Mouse (Mus musculus) midbrain, embryonic 16.5 days (tissue): ENCODE measurements around the gene Nop16. TPM values are rescaled to one million over a fixed set of nuclear protein-coding genes. Genes with fewer than 3 reads are reported as not detected.

Source experiments
- ATAC-seq: fragments of 200-750 bp; cut with Nextera tagmentation; 2 replicates; pipeline ENCODE4 v1.8.0; 2017; ENCODE audit warnings: moderate TSS enrichment
- H3K27ac ChIP-seq: fragments of 300-500 bp; sonication (generic); 2 replicates; pipeline ENCODE4 v1.5.1; 2014; ENCODE audit warnings: mild to moderate bottlenecking, low read length, mixed read lengths
- H3K27me3 ChIP-seq: fragments of 300-500 bp; sonication (generic); 2 replicates; pipeline ENCODE4 v1.6.1; 2014; ENCODE audit warnings: low read depth, low read length, mixed read lengths; ENCODE audit not compliant: control insufficient read depth, insufficient read depth
- H3K36me3 ChIP-seq: fragments of 300-500 bp; sonication (generic); 2 replicates; pipeline ENCODE4 v1.6.1; 2014; ENCODE audit warnings: mild to moderate bottlenecking, low read length, moderate library complexity, mixed read lengths; ENCODE audit not compliant: control insufficient read depth, insufficient read depth
- H3K4me1 ChIP-seq: fragments of 300-500 bp; sonication (generic); 2 replicates; pipeline ENCODE4 v1.6.1; 2014; ENCODE audit warnings: mild to moderate bottlenecking, low read length, mixed read lengths; ENCODE audit not compliant: control insufficient read depth, insufficient read depth
- H3K4me2 ChIP-seq: fragments of 300-500 bp; sonication (generic); 2 replicates; pipeline ENCODE4 v1.6.1; 2014; ENCODE audit warnings: mild to moderate bottlenecking, low read length, mixed read lengths
- H3K4me3 ChIP-seq: fragments of 300-500 bp; sonication (generic); 2 replicates; pipeline ENCODE4 v1.5.1; 2014; ENCODE audit warnings: low read depth, mild to moderate bottlenecking, low read length, moderate library complexity, mixed read lengths
- H3K9ac ChIP-seq: fragments of 300-500 bp; sonication (generic); 2 replicates; pipeline ENCODE4 v1.6.1; 2014; ENCODE audit warnings: low read depth, low read length, mixed read lengths
- H3K9me3 ChIP-seq: fragments of 300-500 bp; sonication (generic); replicated peaks from 2 replicates; pipeline ENCODE4 v1.6.1; 2014; ENCODE audit warnings: mild to moderate bottlenecking, low read length, mixed read lengths; ENCODE audit not compliant: control insufficient read depth, poor library complexity, severe bottlenecking
- WGBS: fragments of 180-500 bp; shearing (Covaris S2); extraction: QIAGEN DNeasy Blood & Tissue Kit; methylation state at CpG from one replicate; pipeline ENCODE4 v1.1.7; 2014; 5-methylcytosine and 5-hydroxymethylcytosine counted together
- microRNA-seq: library from miRNA; unstranded; fragments of <30 nt; microRNA quantifications from one replicate; pipeline ENCODE4, GENCODE M21; 2017
- polyA plus RNA-seq: library from polyadenylated mRNA; unstranded; fragments of >200 nt; fragmentation: Nextera tagmentation; extraction: Ambion mirVana; gene quantifications from 2 replicates; pipeline ENCODE4 v1.2.1, GENCODE M21; 2015

The Nop16 gene
- polyA plus RNA-seq, 1 experiment from 2014 or later: 61.7 TPM

DNA sequence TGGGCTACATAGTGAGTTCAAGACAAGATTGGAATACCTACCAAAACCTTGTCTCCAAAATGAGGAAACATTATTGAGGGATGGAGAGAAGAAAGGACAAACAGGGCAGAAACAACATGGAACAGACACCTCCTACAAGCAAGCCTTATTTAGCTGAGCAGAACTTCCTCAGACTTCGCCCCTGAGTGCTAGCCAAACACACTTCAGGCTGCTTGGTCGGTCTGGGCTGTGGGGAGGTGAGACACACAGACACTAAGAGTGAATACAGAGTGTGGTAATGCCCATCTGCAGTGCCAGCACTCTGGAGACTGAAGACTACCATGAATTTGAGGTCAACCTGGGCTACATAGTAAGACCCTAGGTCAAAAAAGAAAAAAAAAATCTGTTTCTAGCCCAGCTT is 30.2 kb downstream of the Nop16 start:
- Histone ChIP-seq H3K4me2 (no peak overlapping the region), H3K9ac (no peak overlapping the region), H3K9me3 (no peaks in the 10 kb centered on the region), H3K4me1 (peaks cover 8% of the 10 kb centered on the region), H3K4me3 (no peak overlapping the region), H3K27me3 (no peaks in the 10 kb centered on the region), H3K27ac (no peak overlapping the region), H3K36me3 (peaks cover 36% of the 10 kb centered on the region)
- 98% methylated on average over 2 of the region's 2 CpGs for WGBS
- no peak for ATAC-seq

DNA sequence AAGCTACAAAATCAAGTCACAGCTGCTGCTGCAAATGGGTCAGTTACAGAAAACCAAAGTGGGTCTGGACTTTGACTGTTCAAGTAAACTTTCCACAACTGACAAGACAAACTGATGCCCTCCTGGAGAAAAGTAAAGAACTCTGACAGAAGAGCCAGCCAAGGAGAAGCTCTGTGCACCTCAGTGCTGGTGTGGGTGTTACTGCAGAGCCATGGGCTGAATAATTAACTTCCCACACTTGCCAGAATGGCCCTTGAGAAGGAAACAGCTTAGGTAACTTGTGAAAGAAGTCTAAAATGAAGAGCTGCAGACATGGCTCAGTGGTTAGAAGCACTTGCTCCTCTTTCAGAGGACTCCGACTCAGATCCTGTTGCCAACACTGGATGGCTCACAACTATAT is 32.2 kb downstream of the Nop16 start:
- no peak overlapping the region for H3K27ac ChIP-seq
- 92% methylated on average over 1 of the region's 1 CpGs for WGBS
- peaks cover 45% of the 10 kb centered on the region for H3K36me3 ChIP-seq
- no peaks in the 10 kb centered on the region for H3K4me1 ChIP-seq
- no peak overlapping the region for H3K9ac ChIP-seq
- H3K4me2 ChIP-seq: no peak overlapping the region
- H3K4me3 ChIP-seq: no peak overlapping the region
- H3K27me3 ChIP-seq: no peaks in the 10 kb centered on the region
- no peak for ATAC-seq
- no peaks in the 10 kb centered on the region for H3K9me3 ChIP-seq

DNA sequence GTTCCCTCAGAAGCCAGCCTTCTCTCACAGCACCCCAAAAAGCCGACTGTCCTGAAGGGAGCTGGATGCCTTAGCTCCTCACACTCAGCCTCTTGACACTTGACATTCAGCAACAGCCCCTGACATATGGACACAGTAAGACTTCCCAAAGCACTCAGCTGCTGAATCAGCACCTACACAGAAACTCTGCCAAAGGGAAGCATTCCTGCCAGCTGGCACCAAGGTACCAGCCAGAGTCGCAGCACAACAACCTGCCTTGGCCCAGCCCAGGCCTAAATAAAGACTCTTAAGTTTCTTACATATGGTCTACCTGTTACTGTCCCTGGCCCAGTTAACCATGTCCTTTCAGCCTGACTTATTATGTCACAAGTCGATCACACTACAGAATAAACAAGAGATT is 33.1 kb downstream of the Nop16 start:
- Histone ChIP-seq H3K36me3 (peaks cover 52% of the 10 kb centered on the region), H3K4me3 (no peak overlapping the region), H3K9ac (no peak overlapping the region), H3K4me2 (no peak overlapping the region), H3K27ac (no peak overlapping the region), H3K9me3 (no peaks in the 10 kb centered on the region), H3K4me1 (no peaks in the 10 kb centered on the region), H3K27me3 (no peaks in the 10 kb centered on the region)
- no peak for ATAC-seq
- WGBS: 87% methylated on average over 3 of the region's 3 CpGs

DNA sequence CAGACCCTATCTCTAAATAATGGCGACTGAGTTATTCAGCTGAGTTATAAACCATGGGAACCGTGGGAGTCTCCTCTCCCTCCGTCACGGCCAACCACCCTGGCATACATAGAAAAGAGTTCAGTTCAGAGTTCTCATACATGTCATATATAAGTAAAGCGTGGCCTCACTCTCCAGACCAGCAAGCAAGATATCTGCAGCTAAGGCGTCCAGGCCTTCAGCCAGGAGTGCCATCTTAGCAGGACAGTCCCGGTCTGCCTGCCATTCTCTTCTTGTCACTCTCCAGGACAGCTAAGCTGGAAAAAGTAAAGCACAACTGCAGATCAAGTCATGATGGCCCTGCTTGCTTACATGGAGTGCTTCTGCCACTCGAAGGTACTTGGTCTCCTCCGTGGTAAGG is 33.7 kb downstream of the Nop16 start:
- Histone ChIP-seq H3K4me2 (no peak overlapping the region), H3K27me3 (no peaks in the 10 kb centered on the region), H3K4me1 (no peaks in the 10 kb centered on the region), H3K27ac (no peak overlapping the region), H3K9ac (no peak overlapping the region), H3K4me3 (no peak overlapping the region), H3K36me3 (peaks cover 53% of the 10 kb centered on the region), H3K9me3 (no peaks in the 10 kb centered on the region)
- ATAC-seq: no peak
- WGBS: 92% methylated on average over 9 of the region's 9 CpGs

DNA sequence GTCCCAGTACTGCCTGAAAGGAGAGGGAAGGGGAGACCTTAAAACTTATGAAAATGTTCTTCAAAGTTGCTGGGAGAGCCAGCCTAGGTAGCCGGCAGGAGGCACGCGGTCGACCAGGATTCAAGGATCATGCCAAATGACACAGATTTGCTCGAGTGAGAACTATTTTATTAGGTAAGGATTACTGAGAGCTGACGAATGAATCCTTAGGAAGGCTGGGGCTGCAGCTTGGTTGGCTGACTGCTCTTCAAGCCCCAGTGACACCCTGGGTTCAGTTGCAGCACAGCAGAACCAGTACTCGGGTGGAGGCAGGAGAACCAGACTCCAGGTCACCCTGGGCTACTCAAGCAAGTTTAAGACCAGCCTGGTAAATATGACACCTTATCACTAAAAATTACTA is 41.9 kb downstream of the Nop16 start:
- Histone ChIP-seq H3K36me3 (peaks cover 46% of the 10 kb centered on the region), H3K9me3 (no peaks in the 10 kb centered on the region), H3K4me1 (no peaks in the 10 kb centered on the region), H3K4me2 (no peak overlapping the region), H3K4me3 (no peak overlapping the region), H3K9ac (no peak overlapping the region), H3K27me3 (no peaks in the 10 kb centered on the region), H3K27ac (no peak overlapping the region)
- 83% methylated on average over 7 of the region's 7 CpGs for WGBS
- ATAC-seq: no peak

Small RNA genes within 50 kb of the gene (microRNA-seq; reads per million reads assigned to microRNA genes)
- not detected for gene Gm24195

Other genes starting within 250 kb of the Nop16 start
- gene Cplx2, start 218.7 kb downstream of the Nop16 start, polyA plus RNA-seq: 25.8 and 30.8 TPM in 2 replicates
- gene Thoc3, start 121.2 kb downstream of the Nop16 start, polyA plus RNA-seq: 107 and 110 TPM in 2 replicates
- gene Simc1, start 86.3 kb downstream of the Nop16 start, polyA plus RNA-seq: 22.3 and 25.6 TPM in 2 replicates
- gene 4833439L19Rik, start 24.7 kb downstream of the Nop16 start, polyA plus RNA-seq: 271 and 272 TPM in 2 replicates
- 114 TPM in 2 replicates for gene Arl10, start 15.1 kb downstream of the Nop16 start, polyA plus RNA-seq
- gene Higd2a, start 117 bp upstream of the Nop16 start, polyA plus RNA-seq: 225 and 240 TPM in 2 replicates
- 220 and 232 TPM in 2 replicates for gene Cltb, start 21.3 kb upstream of the Nop16 start, polyA plus RNA-seq
- 57.5 and 60.4 TPM in 2 replicates for gene Faf2, start 31.7 kb upstream of the Nop16 start, polyA plus RNA-seq
- gene Rnf44, start 103.8 kb upstream of the Nop16 start, polyA plus RNA-seq: 65.3 and 67.2 TPM in 2 replicates
- gene Cdhr2, start 111.4 kb upstream of the Nop16 start, polyA plus RNA-seq: 0.22 and 0.36 TPM in 2 replicates
- gene Gprin1, start 159.8 kb upstream of the Nop16 start, polyA plus RNA-seq: 5.5 and 6.6 TPM in 2 replicates
- 68.2 and 97.6 TPM in 2 replicates for gene Sncb, start 176.5 kb upstream of the Nop16 start, polyA plus RNA-seq
- gene Eif4e1b, start 193.9 kb upstream of the Nop16 start, polyA plus RNA-seq: not detected in 2 replicates
- 60.1 and 67.7 TPM in 2 replicates for gene Tspan17, start 199.3 kb upstream of the Nop16 start, polyA plus RNA-seq